Mouse (Mus musculus) left cerebral cortex, adult 11 months (tissue): Measurements from ENCODE around the gene Dera.

Experiments used
- DNase-seq: peaks from one replicate; pipeline ENCODE4 v3.0.0; 2022; ENCODE audit warnings: low spot score

The Dera gene

DNA sequence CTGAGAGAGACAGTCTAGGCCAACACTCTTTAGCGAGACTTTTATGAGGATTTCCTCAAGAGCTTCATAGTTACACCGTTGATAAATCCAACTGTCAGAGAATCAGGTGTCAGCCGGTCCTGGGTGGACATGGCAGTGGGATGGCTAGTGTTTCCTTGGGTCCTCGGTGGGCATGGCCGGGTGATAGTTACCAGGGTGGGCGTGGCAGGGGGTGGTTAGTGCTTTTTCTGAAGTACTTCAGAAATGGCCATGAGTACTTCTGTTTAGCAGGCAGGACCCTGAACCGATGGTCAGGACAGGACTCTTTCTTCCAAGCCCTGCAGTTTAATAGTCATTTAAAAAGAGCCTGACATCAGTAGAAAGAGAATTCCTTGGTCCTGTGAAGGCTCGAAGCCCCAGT lies 52.5 kb downstream of the Dera start:
- DNase-seq = no peak

GRCm38 (mm10) chr6:137807296-137807695 lies 53.0 kb downstream of the Dera start:
- DNase-seq = no peak

- no peak for DNase-seq
Measured at GRCm38 (mm10) chr6:137808706-137809105, 54.4 kb downstream of the Dera start.

DNA sequence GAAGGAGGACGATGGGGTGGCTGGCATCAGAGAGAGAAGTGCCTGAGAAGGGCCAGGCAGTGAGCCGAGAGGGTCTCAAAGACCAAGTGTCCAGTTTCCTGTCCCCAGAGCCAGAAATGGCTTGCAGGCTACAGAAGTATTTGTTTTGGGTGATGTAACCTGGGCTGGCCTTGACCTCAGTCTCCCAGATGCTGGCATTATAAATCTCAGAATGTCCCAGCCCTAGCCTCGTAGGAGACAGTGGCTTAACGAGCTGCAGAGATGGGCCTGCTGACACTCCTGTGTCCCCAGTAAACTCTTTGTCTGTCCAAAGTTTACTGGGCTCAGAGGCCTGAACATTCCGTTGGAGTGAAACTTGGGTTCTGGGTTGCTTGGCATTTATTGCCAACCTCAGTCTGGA lies 55.8 kb downstream of the Dera start:
- DNase-seq = no peak

GRCm38 (mm10) chr6:137814006-137814405 lies 59.7 kb downstream of the Dera start:
- DNase-seq = no peak

- no peak for DNase-seq
Measured at GRCm38 (mm10) chr6:137816508-137816907, 62.2 kb downstream of the Dera start.

DNA sequence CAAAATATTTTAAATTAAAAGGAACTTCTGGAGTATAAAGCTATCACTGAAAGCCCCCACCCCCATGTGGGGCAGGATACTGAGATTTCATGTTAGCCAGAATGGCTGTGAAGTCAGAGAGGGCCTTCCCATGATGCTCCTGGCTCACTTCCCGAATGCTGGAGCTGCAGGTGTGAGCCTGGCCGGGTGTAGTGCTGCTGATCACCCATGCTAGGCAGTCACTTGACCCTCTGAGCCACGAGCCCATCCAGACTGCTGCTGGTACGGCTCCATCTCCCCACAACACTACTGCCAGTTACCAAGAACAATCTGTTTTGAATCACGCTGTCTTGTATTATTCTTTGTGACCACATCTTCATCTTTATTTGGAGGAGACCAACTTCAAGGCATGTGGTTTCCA lies 68.2 kb downstream of the Dera start:
- no peak for DNase-seq

DNA sequence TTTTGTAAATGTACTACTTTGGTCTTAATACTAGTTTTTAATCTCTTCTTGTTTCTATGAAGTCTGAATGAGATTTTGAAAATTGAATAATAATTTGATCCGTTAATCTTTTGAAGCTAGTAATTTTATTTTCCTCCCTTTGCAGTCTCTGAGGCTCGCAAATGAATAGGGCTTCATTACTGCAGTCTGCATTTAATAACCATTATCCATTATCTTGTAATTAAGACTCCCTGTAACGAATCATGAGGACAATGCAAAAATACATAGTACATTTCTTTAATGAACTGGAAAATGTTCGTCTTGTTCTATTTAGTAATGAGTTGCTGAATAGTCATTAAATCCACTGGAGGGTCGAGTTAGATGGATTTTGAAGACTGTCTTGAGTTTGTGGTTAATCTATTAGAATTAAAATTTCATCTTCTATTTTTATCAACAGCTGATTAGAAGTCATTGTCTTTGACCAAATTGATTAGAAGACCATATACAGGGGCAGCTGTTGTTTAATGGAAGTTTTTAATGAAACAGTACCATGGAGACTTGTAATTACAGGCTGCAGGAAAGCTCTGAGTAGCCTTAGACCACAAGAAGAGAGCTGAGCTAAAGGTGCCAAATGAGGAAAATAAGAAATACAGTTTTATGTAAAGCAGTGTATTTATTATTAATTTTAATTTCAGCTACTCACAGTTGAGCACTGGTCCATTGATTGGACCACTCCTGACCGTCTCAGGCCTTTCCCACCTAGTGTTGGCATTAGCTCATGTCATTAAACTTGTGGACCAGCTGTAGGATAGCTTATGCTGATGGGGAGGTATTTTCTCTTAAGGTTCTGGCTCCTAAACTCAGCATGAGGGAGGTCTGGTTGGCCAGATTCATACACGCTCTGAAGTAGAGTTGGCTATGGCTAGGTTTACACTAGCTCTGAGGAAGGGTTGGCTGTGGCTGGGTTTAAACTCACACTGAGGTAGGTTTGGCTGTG lies 70.0 kb downstream of the Dera start:
- DNase-seq = no peak

DNA sequence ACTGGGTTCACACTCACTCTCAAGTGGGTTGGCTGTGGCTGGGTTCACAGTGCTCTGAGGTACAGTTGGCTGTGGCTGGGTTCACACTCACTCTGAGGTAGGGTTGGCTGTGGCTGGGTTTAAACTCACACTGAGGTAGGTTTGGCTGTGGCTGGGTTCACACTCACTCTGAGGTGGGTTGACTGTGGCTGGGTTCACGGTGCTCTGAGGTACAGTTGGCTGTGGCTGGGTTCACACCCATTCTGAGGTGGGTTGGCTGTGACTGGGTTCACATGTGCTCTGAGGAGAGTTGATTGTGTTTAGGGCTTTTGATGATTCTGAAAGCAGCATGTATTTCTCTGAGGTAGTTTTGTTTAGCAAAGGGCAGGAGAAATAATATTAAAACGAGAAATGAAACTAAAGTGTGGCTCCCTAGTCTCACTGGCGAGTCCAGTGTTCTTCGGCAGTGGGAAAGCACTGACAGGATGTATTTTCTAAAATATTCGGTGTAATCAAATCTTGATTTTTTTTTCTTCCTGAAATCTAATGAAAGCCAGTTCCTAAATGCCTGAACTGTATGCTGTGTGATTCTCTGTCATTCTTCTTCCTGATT lies 70.8 kb downstream of the Dera start:
- no peak for DNase-seq

DNA sequence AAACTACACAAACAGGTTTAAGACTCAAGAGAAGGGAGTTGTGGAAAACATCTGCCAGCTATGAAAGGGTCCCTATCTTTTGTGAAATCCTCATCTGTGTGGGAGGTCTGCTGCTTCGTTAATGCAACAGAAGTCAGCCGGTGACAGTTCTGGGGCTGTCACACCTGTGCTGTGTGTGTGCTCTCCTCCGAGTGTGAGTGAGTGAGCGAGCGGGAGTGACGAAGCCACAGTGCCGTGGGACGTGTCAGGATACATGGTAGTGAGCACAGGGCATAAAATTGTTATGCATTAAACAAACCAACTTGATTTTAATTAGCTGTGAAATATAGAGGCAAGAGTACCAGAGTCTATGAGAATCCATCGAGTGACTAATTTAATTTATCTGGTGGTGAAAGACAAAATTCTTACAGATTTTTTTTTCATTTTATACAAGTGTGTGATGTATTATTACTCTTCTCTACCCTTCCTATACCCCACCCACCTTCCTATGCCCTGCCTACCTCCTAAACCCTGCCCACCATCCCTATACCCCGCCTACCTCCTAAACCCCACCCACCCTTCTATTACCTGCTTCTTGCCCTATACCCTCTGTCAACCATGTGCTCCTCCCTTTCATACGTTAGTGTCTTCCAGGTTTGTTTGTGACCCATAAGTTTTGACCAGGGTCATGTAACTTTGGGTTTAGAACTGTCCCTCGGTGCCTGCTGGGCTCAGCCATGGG lies 74.9 kb downstream of the Dera start:
- no peak for DNase-seq

DNA sequence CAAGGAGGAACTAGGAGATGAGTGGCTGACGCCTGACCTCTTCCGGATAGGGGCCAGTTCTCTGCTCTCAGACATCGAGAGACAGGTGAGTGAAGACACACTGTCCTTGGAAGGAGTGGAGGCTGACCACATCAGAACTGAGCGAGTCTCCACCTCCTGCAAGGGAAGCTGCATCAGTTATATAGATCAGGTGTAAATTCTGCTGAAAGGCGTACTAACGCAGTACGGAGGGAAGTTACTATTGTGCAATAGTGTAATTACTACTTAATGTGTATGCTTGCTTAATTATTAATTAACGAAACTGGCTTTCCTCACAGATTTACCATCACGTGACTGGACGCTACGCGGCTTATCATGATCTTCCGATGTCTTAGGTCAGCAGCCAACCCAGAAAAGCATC lies 82.5 kb downstream of the Dera start:
- DNase-seq = no peak

DNA sequence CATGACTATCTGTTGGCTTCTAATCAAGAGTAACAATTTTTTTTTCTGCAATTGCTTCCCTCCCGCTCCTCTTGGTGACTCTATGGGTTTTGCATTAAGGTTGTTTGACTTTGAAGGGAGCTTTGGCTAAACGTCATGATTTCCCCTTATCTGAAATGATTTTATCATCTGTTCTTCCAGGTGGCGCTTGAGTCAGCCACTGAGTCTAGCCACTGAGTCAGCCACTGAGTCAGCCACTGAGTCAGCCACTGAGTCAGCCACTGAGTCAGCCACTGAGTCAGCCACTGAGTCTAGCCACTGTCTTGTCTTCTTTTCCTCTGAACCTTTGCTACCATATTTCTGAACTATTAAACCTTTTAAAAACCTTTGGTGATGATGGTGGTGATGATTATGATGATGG lies 89.0 kb downstream of the Dera start:
- no peak for DNase-seq

- no peak for DNase-seq
Measured at GRCm38 (mm10) chr6:137857198-137858194, 103.2 kb downstream of the Dera start.

DNA sequence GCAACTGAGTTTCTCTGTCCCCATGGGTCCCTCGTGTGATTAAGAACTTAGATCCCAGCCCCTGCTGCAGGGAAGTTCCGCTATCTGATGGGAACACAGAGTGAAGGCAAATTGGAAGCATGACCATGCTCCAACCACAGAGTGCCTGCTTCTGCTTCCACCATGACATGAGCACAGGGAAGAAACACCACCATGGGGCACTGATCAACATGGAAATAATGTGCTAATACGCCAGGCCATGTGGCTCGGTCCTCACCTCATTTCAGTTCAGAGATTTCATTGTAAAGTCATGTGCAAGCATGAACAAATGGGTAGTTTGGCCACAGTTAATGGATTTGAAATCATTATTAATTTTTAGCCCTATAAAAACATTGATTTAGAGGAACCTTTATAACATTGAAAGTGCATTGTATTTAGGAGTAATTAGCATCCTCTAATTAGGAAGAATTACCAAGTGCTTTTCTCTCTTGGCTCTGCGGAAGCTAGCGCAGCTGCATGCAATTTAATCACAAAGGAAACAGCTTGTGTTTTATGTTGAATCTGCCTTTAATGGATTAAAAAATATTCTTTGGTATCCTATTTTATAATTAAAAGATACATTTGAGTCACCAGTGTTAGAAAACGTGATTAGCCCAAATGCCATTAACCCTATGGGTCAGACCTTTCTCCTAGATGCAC lies 115.7 kb downstream of the Dera start:
- no peak for DNase-seq

GRCm38 (mm10) chr6:137870667-137871066 lies 116.3 kb downstream of the Dera start:
- peak; percentile 24 for DNase-seq

- DNase-seq = peak; percentile 28
Measured at GRCm38 (mm10) chr6:137872055-137872735, 117.8 kb downstream of the Dera start.

- no peak for DNase-seq
Measured at GRCm38 (mm10) chr6:137874471-137875244, 120.3 kb downstream of the Dera start.

- no peak for DNase-seq
Measured at GRCm38 (mm10) chr6:137885644-137886043, 131.3 kb downstream of the Dera start.

DNA sequence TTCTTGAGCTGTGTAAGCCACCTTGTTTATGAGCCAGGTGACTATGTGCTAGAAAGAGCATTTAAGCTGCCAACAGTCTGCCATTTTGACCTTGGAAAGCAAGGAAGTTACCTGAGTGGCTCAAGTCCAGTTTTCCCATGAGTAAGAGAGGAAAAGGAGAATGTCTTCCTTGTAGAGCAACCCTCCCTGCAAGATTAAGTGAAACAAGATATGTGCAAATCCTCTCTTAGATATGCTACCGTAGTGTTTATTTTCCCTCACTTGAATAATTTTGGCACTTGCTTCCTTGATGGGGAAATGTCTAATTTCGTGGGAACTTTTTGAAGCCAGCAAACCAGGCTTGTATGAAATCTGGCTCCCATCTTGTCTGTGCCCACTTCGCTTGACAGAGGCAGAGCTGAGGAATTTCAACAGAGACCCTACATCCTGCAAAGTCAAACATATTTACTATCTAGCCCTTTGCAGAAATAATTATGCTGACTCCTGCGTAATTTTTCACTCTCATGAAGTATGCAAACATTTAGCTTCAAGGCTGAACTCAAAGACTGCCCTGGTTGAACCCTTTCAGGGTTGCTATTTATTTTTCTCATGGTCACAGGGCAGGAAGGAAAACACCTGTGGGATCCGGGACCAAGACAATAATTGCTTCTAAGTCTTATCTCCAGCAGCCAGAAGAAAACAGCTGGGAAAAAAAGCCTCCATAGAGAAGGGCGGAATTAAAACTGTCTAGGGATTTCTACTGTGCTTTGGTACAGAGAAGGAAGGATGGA lies 132.0 kb downstream of the Dera start:
- no peak for DNase-seq
